Mouse (Mus musculus): ENCODE data around the gene Ociad2. TPM values are rescaled to one million over a fixed set of nuclear protein-coding genes. Genes with fewer than 3 reads are reported as not detected.

The Ociad2 gene
- polyA plus RNA-seq (2015; fragmentation: Nextera tagmentation; extraction: Ambion mirVana), result 5.3 and 6.0 TPM in 2 replicates

DNA sequence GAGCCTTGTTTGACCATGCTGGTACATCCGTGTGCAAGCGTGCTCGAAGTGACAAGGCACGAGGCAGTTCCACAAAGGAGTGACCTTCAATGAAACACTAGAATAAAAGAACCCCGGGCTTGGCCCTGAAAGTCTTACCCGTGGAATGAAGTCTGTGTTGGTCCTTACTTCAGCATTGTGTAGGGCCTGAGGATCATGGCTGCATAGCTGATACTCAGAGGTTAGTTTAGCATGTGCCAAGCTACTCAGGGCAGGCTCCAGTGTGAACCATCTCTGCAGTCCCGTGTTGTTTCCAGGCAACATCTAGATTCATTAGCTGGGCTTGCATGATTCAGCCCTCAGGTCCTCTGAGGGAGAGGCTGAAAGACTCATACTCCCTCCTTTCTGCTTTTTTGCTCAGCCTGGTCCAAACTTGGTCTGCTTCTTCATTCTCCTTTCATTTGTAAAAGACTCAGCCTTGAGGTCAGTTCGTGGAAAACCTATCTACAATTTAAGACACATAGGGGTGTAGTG is at the start of gene Ociad2:
Gene Ociad2, minus strand, starts transcription at position 306 of the 513 bp plus-strand sequence.
- H3K27ac ChIP-seq, result no peak within 1 kb of the TSS
- 75% methylated on average over 8 of the region's 8 CpGs for WGBS (ENCODE audit: insufficient replicate concordance)
- no peaks in the 10 kb centered on the region for H3K36me3 ChIP-seq
- no peak within 1 kb of the TSS for H3K9ac ChIP-seq
- peaks cover 24% of the 10 kb centered on the region for H3K4me1 ChIP-seq (replicated peaks)
- H3K9me3 ChIP-seq (replicated peaks), result no peaks in the 10 kb centered on the region
- no peak for ATAC-seq (ENCODE audit: low read depth)
- no peak within 1 kb of the TSS for H3K4me3 ChIP-seq (replicated peaks)
- H3K4me2 ChIP-seq, result no peak within 1 kb of the TSS
- peaks cover 62% of the 10 kb centered on the region for H3K27me3 ChIP-seq
- DNase-seq, result no peak

DNA sequence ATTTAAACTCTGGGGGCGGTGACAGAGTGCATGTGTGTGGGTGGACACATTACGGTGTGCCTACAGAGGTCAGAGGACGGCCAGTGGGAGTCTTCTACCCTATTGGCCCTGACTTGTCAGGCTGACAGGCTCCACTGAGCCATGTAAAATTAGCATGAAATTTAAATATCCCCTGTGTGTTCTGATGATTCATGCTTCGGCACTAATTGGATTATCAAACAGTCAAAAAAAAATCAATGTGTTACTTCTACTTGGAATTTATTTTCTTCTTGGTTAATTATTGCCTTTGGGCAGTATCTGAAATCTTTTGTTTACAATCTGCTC is 42.8 kb upstream of the Ociad2 start:
- ATAC-seq (ENCODE audit: low read depth), result no peak
- WGBS (ENCODE audit: insufficient replicate concordance), result 68% methylated on average over 4 of the region's 4 CpGs
- H3K9me3 ChIP-seq (replicated peaks), result no peaks in the 10 kb centered on the region

DNA sequence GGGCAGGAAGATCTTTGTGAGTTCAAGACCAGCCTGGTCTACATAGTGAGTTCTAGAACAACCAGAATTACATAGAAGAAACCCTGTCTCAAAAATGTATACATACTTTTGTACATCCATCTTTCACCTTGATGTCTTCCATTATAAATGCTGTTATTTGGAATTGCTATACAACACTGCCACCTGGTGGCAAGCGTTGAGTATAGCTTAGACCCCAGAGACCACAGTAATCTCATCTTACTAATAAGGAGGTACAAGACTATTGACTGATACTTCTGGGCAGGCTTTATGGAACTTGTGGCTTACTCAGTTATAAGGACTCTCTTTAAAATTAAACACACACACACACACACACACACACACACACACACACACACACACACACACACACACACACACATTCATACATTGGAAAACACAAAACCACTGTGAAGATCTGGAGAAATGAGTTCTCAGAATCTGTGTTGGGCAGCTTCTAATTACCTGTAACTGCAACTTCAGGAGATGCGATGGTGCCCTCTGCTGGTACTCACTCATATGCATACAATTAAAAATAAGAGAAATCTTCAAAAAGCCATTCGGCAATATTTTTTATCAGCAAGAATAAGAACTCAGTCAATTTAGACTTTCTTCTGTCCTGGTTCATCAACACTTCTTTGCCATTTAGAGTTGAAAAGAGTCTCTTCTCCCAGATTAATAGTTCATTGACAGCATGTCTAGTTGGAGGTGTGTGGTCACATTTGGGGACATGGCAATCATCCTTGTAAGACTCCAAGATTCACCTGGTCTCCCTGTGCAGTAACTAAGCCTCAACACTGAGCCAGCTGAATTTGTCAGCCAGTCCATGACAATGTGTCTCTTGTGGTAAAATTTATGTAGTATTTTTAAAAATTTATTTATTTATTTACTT is 42.2 kb upstream of the Ociad2 start:
- H3K4me1 ChIP-seq (replicated peaks), result 0 out of 2 replicates have a peak, but pooled peaks cover 3% of the 10 kb centered on the region
- peaks cover 17% of the 10 kb centered on the region for H3K27me3 ChIP-seq
- WGBS (ENCODE audit: insufficient replicate concordance), result 27% methylated on average over 3 of the region's 3 CpGs
- no peak overlapping the region for H3K4me2 ChIP-seq
- DNase-seq (peak; percentile 54), ATAC-seq (ENCODE audit: low read depth) (0 out of 2 replicates have a peak, but pooled peaks have one; percentile 54)
- H3K27ac ChIP-seq, result no peak overlapping the region
- H3K4me3 ChIP-seq (replicated peaks), result no peak overlapping the region
- no peak overlapping the region for H3K9ac ChIP-seq
- H3K9me3 ChIP-seq (replicated peaks), result no peaks in the 10 kb centered on the region
- no peaks in the 10 kb centered on the region for H3K36me3 ChIP-seq

More for the DNA sequence above, 42.8 kb upstream of the Ociad2 start:
- H3K9ac ChIP-seq, result no peak overlapping the region
- no peaks in the 10 kb centered on the region for H3K36me3 ChIP-seq
- H3K27me3 ChIP-seq, result peaks cover 17% of the 10 kb centered on the region
- 0 out of 2 replicates have a peak, but pooled peaks cover 3% of the 10 kb centered on the region for H3K4me1 ChIP-seq (replicated peaks)
- no peak overlapping the region for H3K4me2 ChIP-seq
- H3K4me3 ChIP-seq (replicated peaks), result no peak overlapping the region
- no peak for DNase-seq
- H3K27ac ChIP-seq, result no peak overlapping the region

DNA sequence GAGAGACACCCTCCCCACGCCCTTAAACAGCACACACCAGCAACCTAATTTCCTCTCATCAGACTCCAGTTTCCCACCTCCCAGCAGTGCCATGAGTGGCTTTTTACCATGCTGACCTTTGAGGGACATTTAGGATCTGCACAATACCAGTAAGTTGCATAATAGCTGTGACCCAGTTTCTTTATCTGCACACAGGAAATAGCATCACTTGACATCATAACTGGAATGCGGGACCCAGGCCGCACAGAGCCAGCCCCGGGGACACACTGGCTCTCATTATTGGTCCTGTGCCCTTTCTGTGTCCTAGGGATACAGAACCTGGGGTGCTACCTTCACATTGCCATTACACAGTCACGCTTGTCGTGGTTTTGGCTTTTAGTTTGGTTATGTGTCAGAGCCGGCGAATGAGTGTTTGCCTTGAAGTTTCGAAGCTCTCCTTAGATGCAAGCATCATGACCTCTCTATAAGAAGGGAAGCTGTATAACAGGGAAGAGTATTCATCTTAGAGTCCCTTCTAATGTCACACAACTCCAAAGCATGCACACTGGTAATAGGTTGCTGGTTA is 41.2 kb upstream of the Ociad2 start:
- WGBS (ENCODE audit: insufficient replicate concordance), result 66% methylated on average over 9 of the region's 9 CpGs
- H3K9ac ChIP-seq, result no peak overlapping the region
- H3K9me3 ChIP-seq (replicated peaks), result no peaks in the 10 kb centered on the region
- H3K27ac ChIP-seq, result no peak overlapping the region
- no peak overlapping the region for H3K4me2 ChIP-seq
- DNase-seq (no peak), ATAC-seq (ENCODE audit: low read depth) (no peak)
- 0 out of 2 replicates have a peak, but pooled peaks cover 3% of the 10 kb centered on the region for H3K4me1 ChIP-seq (replicated peaks)
- H3K27me3 ChIP-seq, result peaks cover 17% of the 10 kb centered on the region
- no peaks in the 10 kb centered on the region for H3K36me3 ChIP-seq
- H3K4me3 ChIP-seq (replicated peaks), result no peak overlapping the region

DNA sequence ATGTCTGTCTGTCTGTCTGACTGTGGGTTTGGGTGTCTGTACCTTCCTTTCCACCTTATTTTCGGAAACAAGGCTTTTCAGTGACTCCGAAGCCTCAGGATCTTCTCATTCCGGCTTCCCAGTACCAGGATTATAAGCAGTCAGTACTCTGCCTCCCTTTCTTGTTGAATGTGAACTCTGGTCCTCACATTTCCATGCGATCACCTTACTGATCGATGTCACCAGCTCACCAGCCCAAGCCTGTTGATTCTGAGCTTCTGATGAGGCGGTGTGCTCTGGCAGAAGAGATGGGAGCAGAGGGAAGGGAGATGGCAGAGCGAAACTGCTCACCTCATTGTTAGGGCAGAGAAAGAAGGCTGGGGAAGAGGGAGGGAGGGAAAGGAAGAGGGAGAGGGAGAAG is 40.7 kb upstream of the Ociad2 start:
- Histone ChIP-seq H3K9ac (no peak overlapping the region), H3K4me2 (no peak overlapping the region), H3K27ac (no peak overlapping the region), H3K36me3 (no peaks in the 10 kb centered on the region), H3K4me3 (replicated peaks) (no peak overlapping the region), H3K4me1 (replicated peaks) (0 out of 2 replicates have a peak, but pooled peaks cover 3% of the 10 kb centered on the region), H3K9me3 (replicated peaks) (no peaks in the 10 kb centered on the region), H3K27me3 (peaks cover 17% of the 10 kb centered on the region)
- ATAC-seq (ENCODE audit: low read depth), result no peak
- 58% methylated on average over 7 of the region's 7 CpGs for WGBS (ENCODE audit: insufficient replicate concordance)
- no peak for DNase-seq

DNA sequence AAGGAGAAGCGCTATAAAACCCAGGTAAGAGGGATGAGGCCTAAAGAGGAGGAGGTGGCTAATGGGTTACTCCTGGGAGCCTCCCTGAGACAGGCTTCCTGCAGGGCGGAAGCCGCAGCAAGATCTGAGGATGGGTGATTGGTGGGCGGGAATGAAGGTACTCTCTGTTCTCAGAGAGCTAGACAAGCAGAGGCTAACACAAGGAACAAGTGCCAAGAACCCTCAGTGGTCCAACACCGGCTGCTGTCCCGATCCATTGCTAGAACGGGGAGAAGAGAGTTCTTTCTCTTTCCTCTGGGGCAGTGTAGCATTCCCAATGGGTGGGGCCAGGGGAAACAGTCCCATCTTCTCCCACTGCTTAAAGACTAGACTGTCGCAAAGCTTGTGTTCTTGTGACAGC is 40.0 kb upstream of the Ociad2 start:
- no peak overlapping the region for H3K9ac ChIP-seq
- 0 out of 2 replicates have a peak, but pooled peaks cover 3% of the 10 kb centered on the region for H3K4me1 ChIP-seq (replicated peaks)
- 49% methylated on average over 8 of the region's 8 CpGs for WGBS (ENCODE audit: insufficient replicate concordance)
- DNase-seq, result no peak
- H3K4me3 ChIP-seq (replicated peaks), result no peak overlapping the region
- no peak overlapping the region for H3K27ac ChIP-seq
- no peaks in the 10 kb centered on the region for H3K9me3 ChIP-seq (replicated peaks)
- no peak overlapping the region for H3K4me2 ChIP-seq
- H3K36me3 ChIP-seq, result no peaks in the 10 kb centered on the region
- peaks cover 22% of the 10 kb centered on the region for H3K27me3 ChIP-seq
- ATAC-seq (ENCODE audit: low read depth), result no peak

DNA sequence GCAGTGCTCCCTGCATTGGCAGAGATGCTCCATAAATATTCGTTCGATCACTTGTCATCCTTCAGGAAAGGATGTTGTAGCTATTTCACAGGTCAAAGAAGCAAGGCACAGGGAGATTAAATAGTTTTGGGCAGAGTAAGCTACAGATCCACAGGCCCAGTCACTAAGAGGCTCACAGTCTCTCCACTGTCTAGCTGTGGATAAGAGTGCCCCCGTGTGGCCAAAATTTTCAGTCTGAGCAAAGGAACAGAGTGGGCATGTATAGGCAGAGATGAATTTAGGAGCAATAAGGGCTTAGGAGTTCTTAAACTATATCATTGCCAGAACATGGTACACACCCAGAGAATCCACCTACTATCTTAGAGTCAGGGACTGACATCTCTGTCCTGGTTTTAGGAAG is 39.1 kb upstream of the Ociad2 start:
- Histone ChIP-seq H3K4me1 (replicated peaks) (0 out of 2 replicates have a peak, but pooled peaks cover 3% of the 10 kb centered on the region), H3K9me3 (replicated peaks) (no peaks in the 10 kb centered on the region), H3K9ac (no peak overlapping the region), H3K4me3 (replicated peaks) (no peak overlapping the region), H3K4me2 (no peak overlapping the region), H3K36me3 (no peaks in the 10 kb centered on the region), H3K27ac (no peak overlapping the region), H3K27me3 (peaks cover 24% of the 10 kb centered on the region)
- 15% methylated on average over 3 of the region's 3 CpGs for WGBS (ENCODE audit: insufficient replicate concordance)
- ATAC-seq (ENCODE audit: low read depth), result peak; percentile 78
- peak; percentile 70 for DNase-seq

DNA sequence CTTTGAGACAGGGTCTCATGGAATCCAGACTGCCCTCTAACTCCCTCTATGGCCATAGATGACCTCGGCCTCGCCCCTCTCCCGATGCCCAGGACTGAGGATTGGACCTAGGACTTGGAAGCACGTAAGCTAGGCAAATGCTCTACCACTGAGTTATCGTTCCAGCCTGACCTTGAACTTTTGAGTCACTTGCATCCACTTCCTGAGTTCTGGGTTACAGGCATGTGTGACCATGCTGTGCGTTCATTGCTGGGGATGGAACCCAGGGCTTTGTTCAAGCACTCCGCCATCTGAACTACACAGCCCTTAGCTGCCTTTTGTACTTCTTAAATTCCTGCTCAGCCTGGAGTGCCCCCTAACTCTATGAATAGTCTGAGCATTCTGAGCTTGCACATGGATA is 35.7 kb upstream of the Ociad2 start:
- H3K27ac ChIP-seq, result no peak overlapping the region
- DNase-seq, result no peak
- H3K27me3 ChIP-seq, result peaks cover 28% of the 10 kb centered on the region
- 77% methylated on average over 7 of the region's 7 CpGs for WGBS (ENCODE audit: insufficient replicate concordance)
- no peaks in the 10 kb centered on the region for H3K36me3 ChIP-seq
- H3K4me1 ChIP-seq (replicated peaks), result peaks cover 3% of the 10 kb centered on the region; the same call in 1 of the 2 replicates
- H3K4me3 ChIP-seq (replicated peaks), result no peak overlapping the region
- H3K9ac ChIP-seq, result no peak overlapping the region
- no peak overlapping the region for H3K4me2 ChIP-seq
- ATAC-seq (ENCODE audit: low read depth), result no peak
- H3K9me3 ChIP-seq (replicated peaks), result no peaks in the 10 kb centered on the region

DNA sequence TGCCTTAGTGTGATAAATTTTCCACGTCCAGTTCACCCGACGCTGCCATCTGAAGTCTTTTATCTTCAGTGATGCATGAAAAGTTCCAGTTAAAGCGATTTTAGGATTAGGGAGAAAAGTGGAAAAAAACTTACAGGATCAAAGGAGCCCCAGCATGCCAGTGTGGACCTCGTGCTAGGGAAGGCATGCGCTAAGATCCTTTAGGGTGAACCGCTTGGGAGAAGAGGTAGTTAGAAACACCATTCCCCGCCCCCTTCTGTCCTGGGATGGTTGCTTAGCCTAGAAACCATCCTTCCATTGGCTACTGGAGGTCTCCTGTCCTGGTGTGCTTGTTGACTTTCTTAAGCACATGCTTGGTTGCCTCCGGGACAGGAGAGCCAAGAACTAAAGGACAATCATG is 35.2 kb upstream of the Ociad2 start:
- no peak for ATAC-seq (ENCODE audit: low read depth)
- Histone ChIP-seq H3K4me2 (no peak overlapping the region), H3K36me3 (no peaks in the 10 kb centered on the region), H3K4me3 (replicated peaks) (no peak overlapping the region), H3K4me1 (replicated peaks) (peaks cover 3% of the 10 kb centered on the region; the same call in 1 of the 2 replicates), H3K27ac (no peak overlapping the region), H3K9ac (no peak overlapping the region), H3K9me3 (replicated peaks) (no peaks in the 10 kb centered on the region), H3K27me3 (peaks cover 29% of the 10 kb centered on the region)
- WGBS (ENCODE audit: insufficient replicate concordance), result 64% methylated on average over 9 of the region's 9 CpGs
- no peak for DNase-seq

DNA sequence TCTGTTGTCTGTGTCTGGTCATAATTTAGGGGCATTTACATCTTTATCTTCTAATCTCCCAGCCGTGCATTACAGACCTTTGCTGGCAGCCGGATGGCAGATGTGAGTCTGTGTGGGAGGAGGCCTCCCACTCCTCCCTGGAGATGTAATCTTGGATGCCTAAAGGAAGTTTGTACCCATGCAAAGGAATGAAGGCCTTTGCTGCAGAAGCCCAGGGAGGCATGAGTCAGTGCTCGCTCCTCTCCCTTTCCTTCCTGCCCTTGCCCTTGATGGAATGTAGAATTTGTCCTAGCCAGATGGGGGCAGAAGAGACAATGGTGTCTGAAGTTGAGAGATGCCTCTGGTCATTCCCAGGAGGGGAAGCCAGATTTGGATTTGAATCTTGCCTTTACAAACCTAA is 32.4 kb upstream of the Ociad2 start:
- Histone ChIP-seq H3K9ac (no peak overlapping the region), H3K4me2 (no peak overlapping the region), H3K4me3 (replicated peaks) (no peak overlapping the region), H3K27me3 (peaks cover 28% of the 10 kb centered on the region), H3K9me3 (replicated peaks) (no peaks in the 10 kb centered on the region), H3K4me1 (replicated peaks) (no peaks in the 10 kb centered on the region; the same call in 1 of the 2 replicates), H3K27ac (no peak overlapping the region), H3K36me3 (no peaks in the 10 kb centered on the region)
- 36% methylated on average over 3 of the region's 3 CpGs for WGBS (ENCODE audit: insufficient replicate concordance)
- no peak for DNase-seq
- no peak for ATAC-seq (ENCODE audit: low read depth)

DNA sequence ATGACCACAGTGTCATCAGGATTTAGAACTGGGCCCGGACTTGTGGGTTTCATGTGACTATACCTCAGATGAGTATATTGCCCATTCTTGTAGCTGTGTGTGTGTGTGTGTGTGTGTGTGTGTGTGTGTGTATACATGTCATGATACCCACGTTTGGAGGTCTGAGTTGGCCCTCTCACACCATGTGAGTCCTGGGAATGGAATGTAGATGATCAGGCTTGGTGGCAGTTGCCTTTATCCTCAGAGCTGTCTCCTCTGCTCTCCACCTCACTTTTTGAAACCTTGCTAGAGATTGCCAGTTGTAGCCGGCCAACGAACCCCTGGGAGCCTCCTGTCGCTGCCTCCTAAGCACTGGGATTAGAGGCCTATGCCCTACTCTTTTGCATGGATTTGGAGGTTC is 31.8 kb upstream of the Ociad2 start:
- ATAC-seq (ENCODE audit: low read depth) (no peak), DNase-seq (no peak)
- H3K4me3 ChIP-seq (replicated peaks), result no peak overlapping the region
- 75% methylated on average over 5 of the region's 5 CpGs for WGBS (ENCODE audit: insufficient replicate concordance)
- no peaks in the 10 kb centered on the region for H3K36me3 ChIP-seq
- no peak overlapping the region for H3K9ac ChIP-seq
- no peaks in the 10 kb centered on the region for H3K9me3 ChIP-seq (replicated peaks)
- H3K27me3 ChIP-seq, result peaks cover 28% of the 10 kb centered on the region
- H3K27ac ChIP-seq, result no peak overlapping the region
- H3K4me2 ChIP-seq, result no peak overlapping the region
- H3K4me1 ChIP-seq (replicated peaks), result no peaks in the 10 kb centered on the region; the same call in 1 of the 2 replicates
